Mouse (Mus musculus) hindbrain, embryonic 13.5 days (tissue): Measurements from ENCODE around the gene Fzr1. TPM values are rescaled to one million over a fixed set of nuclear protein-coding genes. Genes with fewer than 3 reads are reported as not detected.
A peak's percentile ranks its signal among the peaks of the same experiment; 100 is the strongest.

ENCODE experiments used
- ATAC-seq: fragments of 200-750 bp; cut with Nextera tagmentation; 2 replicates; pipeline ENCODE4 v1.8.0; 2017; ENCODE audit warnings: moderate TSS enrichment; ENCODE audit not compliant: low FRiP score
- H3K27ac ChIP-seq: fragments of 300-500 bp; sonication (generic); 2 replicates; pipeline ENCODE4 v1.5.1; 2015; ENCODE audit warnings: inconsistent platforms, mild to moderate bottlenecking, moderate library complexity
- H3K27me3 ChIP-seq: fragments of 300-500 bp; sonication (generic); 2 replicates; pipeline ENCODE4 v1.6.1; 2015; ENCODE audit warnings: mild to moderate bottlenecking, inconsistent platforms
- H3K36me3 ChIP-seq: fragments of 300-500 bp; sonication (generic); 2 replicates; pipeline ENCODE4 v1.6.1; 2015; ENCODE audit warnings: mild to moderate bottlenecking, inconsistent platforms
- H3K4me1 ChIP-seq: fragments of 300-500 bp; sonication (generic); replicated peaks from 2 replicates; pipeline ENCODE4 v1.6.1; 2015; ENCODE audit warnings: inconsistent platforms
- H3K4me2 ChIP-seq: fragments of 300-500 bp; sonication (generic); 2 replicates; pipeline ENCODE4 v1.6.1; 2015; ENCODE audit warnings: inconsistent platforms, mild to moderate bottlenecking, moderate library complexity
- H3K4me3 ChIP-seq: fragments of 300-500 bp; sonication (generic); 2 replicates; pipeline ENCODE4 v1.5.1; 2015; ENCODE audit warnings: mild to moderate bottlenecking, inconsistent platforms
- H3K9ac ChIP-seq: fragments of 300-500 bp; sonication (generic); 2 replicates; pipeline ENCODE4 v1.6.1; 2015; ENCODE audit warnings: mild to moderate bottlenecking, inconsistent platforms
- H3K9me3 ChIP-seq: fragments of 300-500 bp; sonication (generic); 2 replicates; pipeline ENCODE4 v1.6.1; 2016; ENCODE audit warnings: inconsistent platforms
- WGBS: fragments of 180-500 bp; shearing (Covaris S2); methylation state at CpG from one replicate; pipeline ENCODE4 v1.1.7; 2015; 5-methylcytosine and 5-hydroxymethylcytosine counted together
- polyA plus RNA-seq: library from polyadenylated mRNA; unstranded; fragments of >200 nt; fragmentation: Nextera tagmentation; extraction: Ambion mirVana; gene quantifications from 2 replicates; pipeline ENCODE4 v1.2.1, GENCODE M21; 2015

Fzr1 gene
- polyA plus RNA-seq, 1 experiment from 2014 or later = 121 TPM

DNA sequence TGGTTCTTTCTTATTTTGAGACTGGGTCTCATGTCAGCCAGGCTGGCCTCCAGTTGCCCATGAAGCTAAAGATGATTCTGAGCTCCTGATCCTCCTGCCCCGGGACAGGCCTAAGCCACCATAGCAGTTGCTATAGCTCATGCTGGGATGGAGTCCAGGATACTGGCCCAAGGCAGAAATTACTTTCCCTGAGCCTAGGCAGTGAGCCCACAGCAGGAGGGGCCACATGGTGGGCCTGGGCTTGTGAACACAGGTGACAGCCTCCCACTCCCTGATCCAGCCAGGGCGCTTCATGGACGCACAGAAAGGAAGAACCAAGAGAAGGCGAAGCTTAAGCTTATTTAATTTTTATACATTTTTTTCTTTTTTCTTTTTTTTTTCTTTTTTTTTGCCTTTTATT, 17.5 kb upstream of the Fzr1 start:
- Histone ChIP-seq H3K36me3 (peaks cover 29% of the 10 kb centered on the region), H3K9ac (no peak overlapping the region), H3K4me1 (peaks cover 60% of the 10 kb centered on the region), H3K4me2 (no peak overlapping the region), H3K4me3 (no peak overlapping the region), H3K27me3 (0 out of 2 replicates have a peak, but pooled peaks cover 5% of the 10 kb centered on the region), H3K27ac (no peak overlapping the region), H3K9me3 (no peaks in the 10 kb centered on the region)
- 84% methylated on average over 4 of the region's 4 CpGs for WGBS
- no peak for ATAC-seq

DNA sequence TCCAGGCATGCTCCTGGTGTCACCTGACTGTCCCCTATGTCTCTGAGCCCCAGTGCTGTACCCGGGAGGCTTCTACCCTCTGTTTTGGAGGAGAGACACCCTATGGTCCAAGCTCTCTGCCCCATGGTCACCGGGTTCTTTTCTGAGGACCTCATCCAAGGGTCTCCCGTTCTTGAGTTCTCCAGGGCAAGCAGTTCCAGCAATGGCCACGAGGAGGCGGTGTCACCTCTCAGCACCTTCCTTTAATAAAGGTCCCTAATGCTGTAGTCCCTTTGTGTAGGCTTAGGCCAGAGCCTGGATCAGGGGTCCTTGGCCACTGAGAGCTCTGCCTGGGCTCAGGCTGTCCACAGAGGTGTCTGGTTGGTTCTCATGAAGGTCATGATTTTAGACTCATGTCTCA, 16.8 kb upstream of the Fzr1 start:
- no peak overlapping the region for H3K27ac ChIP-seq
- no peak overlapping the region for H3K9ac ChIP-seq
- H3K9me3 ChIP-seq = no peaks in the 10 kb centered on the region
- H3K4me3 ChIP-seq = no peak overlapping the region
- H3K27me3 ChIP-seq = 0 out of 2 replicates have a peak, but pooled peaks cover 5% of the 10 kb centered on the region
- no peak for ATAC-seq
- H3K4me2 ChIP-seq = no peak overlapping the region
- H3K4me1 ChIP-seq = peaks cover 53% of the 10 kb centered on the region
- WGBS = 15% methylated on average over 5 of the region's 5 CpGs
- H3K36me3 ChIP-seq = peaks cover 25% of the 10 kb centered on the region

DNA sequence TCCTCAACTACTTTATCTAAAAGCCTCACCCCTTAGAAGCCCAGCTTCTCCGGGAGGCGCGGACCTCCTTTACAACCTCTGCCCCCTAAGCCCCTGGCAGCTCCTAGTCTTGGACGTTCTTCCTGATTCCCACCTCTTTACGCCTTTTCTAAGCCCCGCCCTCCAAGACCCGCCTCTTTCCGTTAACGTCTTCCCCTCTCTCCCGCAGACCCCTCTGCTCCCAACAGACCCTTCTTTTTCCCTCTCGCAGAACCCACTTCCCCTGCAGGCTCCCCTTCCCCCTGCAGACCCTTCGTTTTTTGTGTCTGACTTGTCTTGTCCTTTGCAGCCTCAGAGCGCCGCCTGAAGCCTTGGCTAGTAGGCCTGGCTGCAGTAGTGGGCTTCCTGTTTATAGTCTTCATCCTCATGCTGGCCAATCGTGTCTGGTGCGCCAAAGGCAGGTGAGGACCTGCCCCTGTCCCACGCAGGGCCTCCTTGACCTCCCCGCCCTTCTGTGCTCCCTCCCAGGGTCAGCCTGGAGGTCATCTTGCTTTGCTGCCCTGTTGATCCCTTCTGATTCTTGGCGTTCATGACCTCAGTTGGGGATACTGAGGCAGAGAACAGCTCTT, 15.2 kb upstream of the Fzr1 start:
- Histone ChIP-seq H3K9ac (peak overlapping the region; percentile 59), H3K4me1 (peaks cover 53% of the 10 kb centered on the region), H3K4me3 (peak overlapping the region; percentile 18), H3K9me3 (no peaks in the 10 kb centered on the region), H3K27ac (peak overlapping the region; percentile 40), H3K36me3 (peaks cover 20% of the 10 kb centered on the region; the same call in 1 of the 2 replicates), H3K4me2 (peak overlapping the region; percentile 45), H3K27me3 (0 out of 2 replicates have a peak, but pooled peaks cover 5% of the 10 kb centered on the region)
- WGBS = 8% methylated on average over 19 of the region's 19 CpGs
- no peak for ATAC-seq

DNA sequence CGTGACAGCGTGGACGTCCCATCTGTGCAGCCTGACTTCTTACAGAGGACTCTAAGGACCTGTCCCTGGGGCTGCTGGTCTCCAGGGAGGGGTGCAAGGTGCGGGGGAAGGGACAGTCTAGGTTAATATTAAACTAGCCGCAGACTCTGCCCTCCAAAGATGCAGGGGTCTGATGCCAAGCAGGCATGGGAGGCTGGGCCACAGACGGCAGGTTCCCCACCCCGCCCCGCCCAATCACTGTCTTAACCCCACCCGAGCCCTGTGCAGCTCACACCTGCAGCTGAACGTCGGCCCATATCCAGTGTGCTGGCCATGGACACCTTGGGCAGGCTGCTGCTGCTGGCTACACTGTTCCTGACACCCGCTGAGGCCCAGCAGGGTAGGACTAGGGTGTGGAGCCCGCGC, 14.5 kb upstream of the Fzr1 start, which contains the start of gene Smim24:
TSS of gene Smim24 (plus strand) at position 271 of the 405 bp plus-strand sequence.
- Histone ChIP-seq H3K4me3 (peak within 1 kb of the TSS; percentile 18), H3K27me3 (0 out of 2 replicates have a peak, but pooled peaks cover 2% of the 10 kb centered on the region), H3K27ac (peak within 1 kb of the TSS; percentile 40), H3K9me3 (no peaks in the 10 kb centered on the region), H3K36me3 (peaks cover 26% of the 10 kb centered on the region), H3K4me2 (peak within 1 kb of the TSS; percentile 45), H3K4me1 (peaks cover 46% of the 10 kb centered on the region), H3K9ac (peak within 1 kb of the TSS; percentile 59)
- no peak for ATAC-seq
- 71% methylated on average over 14 of the region's 14 CpGs for WGBS

DNA sequence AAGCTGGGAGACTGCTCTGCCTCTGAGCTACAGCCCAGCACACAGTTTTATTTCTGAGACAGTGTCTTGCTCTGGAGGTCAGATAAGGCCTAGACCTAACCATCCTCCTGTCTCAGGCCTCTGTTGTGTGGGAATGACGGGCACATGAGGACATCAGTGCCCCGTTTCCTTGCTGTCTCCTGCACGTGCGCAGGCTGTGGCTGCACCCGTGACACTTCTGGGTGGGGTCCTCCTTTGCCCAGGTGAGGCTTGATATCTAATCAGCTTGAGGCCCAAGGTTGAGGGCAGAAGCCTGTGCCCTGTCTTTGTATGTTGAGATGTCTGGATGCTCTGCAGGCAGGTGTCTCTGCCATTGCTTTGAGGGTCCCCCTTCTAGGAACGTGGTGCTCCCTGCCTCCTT, 14.0 kb upstream of the Fzr1 start:
- no peak overlapping the region for H3K4me2 ChIP-seq
- H3K27ac ChIP-seq = no peak overlapping the region
- peaks cover 41% of the 10 kb centered on the region for H3K4me1 ChIP-seq
- H3K27me3 ChIP-seq = 0 out of 2 replicates have a peak, but pooled peaks cover 2% of the 10 kb centered on the region
- H3K36me3 ChIP-seq = peaks cover 26% of the 10 kb centered on the region
- no peak overlapping the region for H3K9ac ChIP-seq
- no peaks in the 10 kb centered on the region for H3K9me3 ChIP-seq
- 82% methylated on average over 6 of the region's 6 CpGs for WGBS
- ATAC-seq = no peak
- no peak overlapping the region for H3K4me3 ChIP-seq

DNA sequence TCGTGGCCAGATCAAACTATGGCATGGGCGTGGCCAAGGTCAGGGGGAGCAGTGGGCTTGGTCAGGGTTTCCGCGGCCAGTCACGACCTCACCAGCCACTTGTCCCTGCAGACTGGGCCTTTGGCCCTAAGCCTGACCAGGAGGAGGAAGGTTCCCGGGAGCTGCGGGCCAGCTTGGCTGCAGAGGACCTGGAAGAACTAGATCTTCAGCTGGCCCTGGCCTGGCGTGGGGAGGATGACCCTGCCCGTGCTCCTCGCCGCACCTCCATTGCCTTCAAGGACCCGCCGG, 12.3 kb upstream of the Fzr1 start:
- H3K4me3 ChIP-seq = no peak overlapping the region
- no peak overlapping the region for H3K9ac ChIP-seq
- H3K36me3 ChIP-seq = peaks cover 41% of the 10 kb centered on the region
- 0 out of 2 replicates have a peak, but pooled peaks cover 2% of the 10 kb centered on the region for H3K27me3 ChIP-seq
- no peak overlapping the region for H3K27ac ChIP-seq
- no peak overlapping the region for H3K4me2 ChIP-seq
- 88% methylated on average over 13 of the region's 13 CpGs for WGBS
- H3K4me1 ChIP-seq = peaks cover 31% of the 10 kb centered on the region
- ATAC-seq = no peak
- no peaks in the 10 kb centered on the region for H3K9me3 ChIP-seq

DNA sequence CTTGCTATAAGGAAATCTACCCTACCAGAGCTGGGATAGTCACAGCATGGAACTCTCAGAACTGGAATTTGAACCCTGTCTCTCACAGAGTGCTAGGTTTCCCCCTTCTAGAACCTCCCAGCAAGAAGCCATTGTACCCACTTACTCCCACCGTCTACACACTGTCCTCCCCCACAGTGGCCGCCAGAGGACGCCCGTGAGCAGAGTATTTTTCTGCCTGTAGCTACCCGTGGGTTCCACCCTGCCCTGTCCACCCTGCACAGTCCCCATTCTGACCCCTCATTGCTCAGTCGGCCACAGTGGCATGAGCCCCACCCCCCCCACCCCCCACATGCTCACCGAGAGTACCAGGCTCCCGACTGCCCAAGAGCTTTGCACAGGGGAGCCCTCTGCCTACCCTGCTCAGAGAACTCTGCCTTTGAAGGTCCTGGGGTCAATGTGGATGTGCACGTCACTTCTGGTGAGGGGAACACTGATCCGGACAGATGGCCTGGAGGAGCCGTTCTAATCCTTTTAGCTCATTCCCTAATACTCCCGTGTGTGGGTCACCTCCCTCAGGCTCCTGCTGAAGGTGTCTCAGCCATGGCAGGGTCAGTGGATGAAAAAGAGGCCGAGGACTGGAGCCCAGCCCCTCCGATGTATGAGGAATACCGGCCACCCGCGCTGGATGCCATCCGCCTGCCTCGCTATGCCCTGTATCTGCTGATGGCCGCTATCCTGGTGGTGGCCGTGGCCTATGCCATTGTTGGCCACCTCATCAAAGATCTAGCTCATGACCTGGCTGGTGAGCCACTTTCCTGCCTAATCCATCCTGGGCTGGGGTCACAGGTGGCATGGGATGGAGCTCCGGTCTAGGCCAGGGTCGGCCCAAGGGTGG, 11.7 kb upstream of the Fzr1 start:
- Histone ChIP-seq H3K9ac (peak overlapping the region; percentile 55; the same call in 1 of the 2 replicates), H3K4me1 (peaks cover 37% of the 10 kb centered on the region), H3K9me3 (no peaks in the 10 kb centered on the region), H3K4me2 (no peak overlapping the region), H3K27ac (0 out of 2 replicates have a peak overlapping the region, but pooled peaks have one; percentile 52), H3K36me3 (peaks cover 41% of the 10 kb centered on the region), H3K27me3 (0 out of 2 replicates have a peak, but pooled peaks cover 2% of the 10 kb centered on the region), H3K4me3 (no peak overlapping the region)
- peak; percentile 19; the same call in 1 of the 2 replicates for ATAC-seq
- 61% methylated on average over 23 of the region's 23 CpGs for WGBS

DNA sequence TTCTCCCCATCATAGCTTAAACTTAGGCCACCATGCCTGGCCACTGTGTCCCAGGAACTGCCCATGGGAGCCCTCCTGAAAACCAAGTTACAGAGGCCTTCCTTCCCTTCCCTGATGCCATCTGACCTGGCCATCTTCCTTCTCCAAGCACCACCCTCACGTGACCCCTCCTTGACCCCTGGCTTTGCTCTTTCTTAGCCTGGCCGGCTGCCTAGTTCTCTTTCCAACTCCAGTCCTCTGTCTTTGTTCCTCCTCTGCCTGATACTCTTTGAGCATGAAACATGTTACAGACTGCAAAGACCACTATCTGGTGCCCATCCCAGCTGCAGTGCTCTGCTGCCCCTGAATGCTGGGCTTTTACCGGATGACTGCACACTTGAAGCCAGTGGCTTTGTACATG, 11.1 kb upstream of the Fzr1 start:
- Histone ChIP-seq H3K4me1 (peaks cover 43% of the 10 kb centered on the region), H3K27me3 (0 out of 2 replicates have a peak, but pooled peaks cover 2% of the 10 kb centered on the region), H3K9me3 (no peaks in the 10 kb centered on the region), H3K4me2 (no peak overlapping the region), H3K27ac (0 out of 2 replicates have a peak overlapping the region, but pooled peaks have one; percentile 52), H3K4me3 (no peak overlapping the region), H3K9ac (peak overlapping the region; percentile 55; the same call in 1 of the 2 replicates), H3K36me3 (peaks cover 41% of the 10 kb centered on the region)
- WGBS = 43% methylated on average over 3 of the region's 3 CpGs
- ATAC-seq = no peak

DNA sequence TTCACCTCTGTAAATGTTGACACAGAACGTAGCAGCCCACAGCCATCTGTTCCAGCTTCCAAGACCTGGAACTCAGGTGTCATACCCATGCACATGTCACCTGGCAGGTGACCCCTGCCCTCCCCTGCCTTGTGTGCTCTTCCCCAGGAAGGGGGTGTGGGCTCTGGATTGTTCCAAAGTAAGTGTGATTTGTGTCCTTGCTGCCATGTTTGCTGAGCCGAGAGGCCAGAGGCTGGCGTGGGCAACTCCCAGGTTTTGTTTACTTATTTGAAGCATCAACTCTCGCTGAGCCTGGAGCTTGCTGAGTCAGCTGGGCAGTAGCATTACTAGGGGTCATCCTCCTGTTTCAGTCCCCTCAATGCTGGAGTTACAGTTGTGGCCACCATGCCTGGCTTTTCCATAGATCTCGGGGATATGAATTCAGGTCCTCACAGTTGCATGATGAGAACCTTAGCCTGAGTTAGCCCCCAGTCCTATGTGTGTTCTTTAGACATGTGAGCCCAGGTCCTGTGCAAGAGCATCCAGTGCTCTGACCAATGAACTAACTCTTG, 10.3 kb upstream of the Fzr1 start, which contains the start of gene Gm48552:
TSS of gene Gm48552 (plus strand) at position 501 of the 551 bp plus-strand sequence.
- 83% methylated on average over 5 of the region's 5 CpGs for WGBS
- Histone ChIP-seq H3K27me3 (0 out of 2 replicates have a peak, but pooled peaks cover 2% of the 10 kb centered on the region), H3K36me3 (peaks cover 41% of the 10 kb centered on the region), H3K4me1 (peaks cover 38% of the 10 kb centered on the region), H3K4me3 (no peak within 1 kb of the TSS), H3K9ac (peak within 1 kb of the TSS; percentile 55; the same call in 1 of the 2 replicates), H3K4me2 (no peak within 1 kb of the TSS), H3K9me3 (no peaks in the 10 kb centered on the region), H3K27ac (0 out of 2 replicates have a peak within 1 kb of the TSS, but pooled peaks have one; percentile 52)
- ATAC-seq = no peak

DNA sequence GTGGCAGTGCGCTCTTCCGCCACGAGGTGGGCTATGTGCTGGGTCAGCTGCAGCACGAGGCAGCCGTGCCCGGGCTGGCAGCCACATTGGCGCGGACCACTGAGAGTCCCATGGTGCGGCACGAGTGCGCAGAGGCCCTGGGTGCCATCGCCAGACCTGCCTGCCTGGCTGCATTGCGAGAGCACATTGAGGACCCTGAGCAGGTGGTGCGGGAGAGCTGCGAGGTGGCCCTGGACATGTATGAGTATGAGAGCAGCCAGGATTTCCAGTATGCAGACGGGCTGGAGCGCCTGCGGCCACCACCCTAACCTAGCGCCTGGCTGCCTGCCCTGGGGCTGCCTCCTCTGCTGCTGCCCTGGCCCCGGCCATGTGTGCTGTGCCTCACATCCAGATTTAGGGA, 9.4 kb upstream of the Fzr1 start:
- H3K36me3 ChIP-seq = peaks cover 41% of the 10 kb centered on the region
- no peak overlapping the region for H3K9ac ChIP-seq
- no peaks in the 10 kb centered on the region for H3K9me3 ChIP-seq
- ATAC-seq = no peak
- peaks cover 29% of the 10 kb centered on the region for H3K4me1 ChIP-seq
- no peak overlapping the region for H3K27ac ChIP-seq
- no peak overlapping the region for H3K4me3 ChIP-seq
- no peaks in the 10 kb centered on the region for H3K27me3 ChIP-seq
- WGBS = 95% methylated on average over 20 of the region's 20 CpGs
- no peak overlapping the region for H3K4me2 ChIP-seq

DNA sequence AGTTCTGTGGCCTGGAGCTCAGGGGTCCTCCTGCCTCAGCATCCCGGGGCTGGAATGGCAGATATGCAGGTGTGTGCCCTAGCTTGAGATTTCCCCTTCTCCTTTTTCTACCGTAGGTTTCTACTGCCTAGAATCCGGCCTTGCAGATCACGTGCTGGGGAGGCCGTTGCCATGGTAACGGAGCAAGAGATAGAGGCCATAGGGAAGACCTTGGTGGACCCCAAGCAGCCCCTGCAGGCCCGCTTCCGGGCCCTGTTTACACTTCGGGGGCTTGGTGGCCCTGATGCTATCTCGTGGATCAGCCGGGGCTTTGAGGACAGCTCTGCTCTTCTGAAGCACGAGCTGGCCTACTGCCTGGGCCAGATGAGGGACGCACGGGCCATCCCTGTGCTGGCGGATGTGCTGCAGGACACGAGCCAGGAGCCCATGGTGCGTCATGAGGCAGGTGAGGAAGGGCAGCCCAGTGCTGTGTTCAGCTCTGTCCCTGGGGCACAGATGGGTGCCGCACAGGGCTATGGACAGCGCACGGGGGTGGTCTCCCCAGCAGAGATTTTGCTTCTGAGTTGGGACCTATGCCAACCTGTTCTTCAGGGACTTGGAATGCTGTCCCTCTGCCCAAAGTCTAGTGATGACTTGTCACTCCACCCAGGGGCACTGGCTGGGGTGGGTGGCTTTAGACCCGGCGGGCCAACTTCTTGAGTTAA, 7.4 kb upstream of the Fzr1 start:
- peak overlapping the region; percentile 96 for H3K4me3 ChIP-seq
- H3K36me3 ChIP-seq = peaks cover 36% of the 10 kb centered on the region
- H3K4me1 ChIP-seq = peaks cover 27% of the 10 kb centered on the region
- ATAC-seq = no peak
- 84% methylated on average over 22 of the region's 22 CpGs for WGBS
- peak overlapping the region; percentile 95 for H3K4me2 ChIP-seq
- peak overlapping the region; percentile 90 for H3K9ac ChIP-seq
- no peak overlapping the region for H3K27ac ChIP-seq
- no peaks in the 10 kb centered on the region for H3K27me3 ChIP-seq
- H3K9me3 ChIP-seq = no peaks in the 10 kb centered on the region
